Mouse (Mus musculus): Measurements from ENCODE around the gene Phc1.

Phc1 gene

GRCm38 (mm10) chr6:122339648-122340341 lies 566 bp downstream of the Phc1 start:
- peak; percentile 64 for ATAC-seq (ENCODE audit: insufficient number of reproducible peaks, low FRiP score, low TSS enrichment)

- ATAC-seq (ENCODE audit: insufficient number of reproducible peaks, low FRiP score, low TSS enrichment), result peak; percentile 60
Observed at GRCm38 (mm10) chr6:122339047-122339647, 1.2 kb downstream of the Phc1 start.

- ATAC-seq (ENCODE audit: insufficient number of reproducible peaks, low FRiP score, low TSS enrichment), result no peak
Observed at GRCm38 (mm10) chr6:122337546-122337945, 2.8 kb downstream of the Phc1 start.

- no peak for ATAC-seq (ENCODE audit: insufficient number of reproducible peaks, low FRiP score, low TSS enrichment)
Observed at GRCm38 (mm10) chr6:122334786-122335340, 5.5 kb downstream of the Phc1 start.

- ATAC-seq (ENCODE audit: insufficient number of reproducible peaks, low FRiP score, low TSS enrichment), result no peak
Observed at GRCm38 (mm10) chr6:122333081-122333612, 7.2 kb downstream of the Phc1 start.

- ATAC-seq (ENCODE audit: insufficient number of reproducible peaks, low FRiP score, low TSS enrichment), result no peak
Observed at GRCm38 (mm10) chr6:122325361-122325975, 14.9 kb downstream of the Phc1 start.

- ATAC-seq (ENCODE audit: insufficient number of reproducible peaks, low FRiP score, low TSS enrichment), result no peak
Observed at GRCm38 (mm10) chr6:122318726-122319125, 21.6 kb downstream of the Phc1 start.

GRCm38 (mm10) chr6:122310187-122310820 lies 30.1 kb downstream of the Phc1 start:
- ATAC-seq (ENCODE audit: insufficient number of reproducible peaks, low FRiP score, low TSS enrichment), result no peak

GRCm38 (mm10) chr6:122309446-122309960 lies 30.9 kb downstream of the Phc1 start:
- no peak for ATAC-seq (ENCODE audit: insufficient number of reproducible peaks, low FRiP score, low TSS enrichment)

- ATAC-seq (ENCODE audit: insufficient number of reproducible peaks, low FRiP score, low TSS enrichment), result peak; percentile 98
Observed at GRCm38 (mm10) chr6:122308505-122309393, 31.6 kb downstream of the Phc1 start, which contains the start of gene M6pr. TSS of gene M6pr (plus strand) at chr6:122308720.

- ATAC-seq (ENCODE audit: insufficient number of reproducible peaks, low FRiP score, low TSS enrichment), result 0 out of 2 replicates have a peak, but pooled peaks have one; percentile 5
Observed at GRCm38 (mm10) chr6:122308136-122308504, 32.2 kb downstream of the Phc1 start.

GRCm38 (mm10) chr6:122306707-122307106 lies 33.7 kb downstream of the Phc1 start:
- ATAC-seq (ENCODE audit: insufficient number of reproducible peaks, low FRiP score, low TSS enrichment), result no peak

GRCm38 (mm10) chr6:122304790-122305555 lies 35.4 kb downstream of the Phc1 start:
- ATAC-seq (ENCODE audit: insufficient number of reproducible peaks, low FRiP score, low TSS enrichment), result no peak

GRCm38 (mm10) chr6:122304355-122304754 lies 36.0 kb downstream of the Phc1 start:
- ATAC-seq (ENCODE audit: insufficient number of reproducible peaks, low FRiP score, low TSS enrichment), result no peak

- no peak for ATAC-seq (ENCODE audit: insufficient number of reproducible peaks, low FRiP score, low TSS enrichment)
Observed at GRCm38 (mm10) chr6:122303526-122303925, 36.8 kb downstream of the Phc1 start.

- ATAC-seq (ENCODE audit: insufficient number of reproducible peaks, low FRiP score, low TSS enrichment), result no peak
Observed at GRCm38 (mm10) chr6:122302661-122303060, 37.7 kb downstream of the Phc1 start.

- ATAC-seq (ENCODE audit: insufficient number of reproducible peaks, low FRiP score, low TSS enrichment), result no peak
Observed at GRCm38 (mm10) chr6:122302121-122302520, 38.2 kb downstream of the Phc1 start.

GRCm38 (mm10) chr6:122299621-122300133 lies 40.7 kb downstream of the Phc1 start:
- ATAC-seq (ENCODE audit: insufficient number of reproducible peaks, low FRiP score, low TSS enrichment), result no peak

Data from cerebellum, adult (tissue).